Mouse (Mus musculus): ENCODE data around the gene Rpl36-ps4.

DNA sequence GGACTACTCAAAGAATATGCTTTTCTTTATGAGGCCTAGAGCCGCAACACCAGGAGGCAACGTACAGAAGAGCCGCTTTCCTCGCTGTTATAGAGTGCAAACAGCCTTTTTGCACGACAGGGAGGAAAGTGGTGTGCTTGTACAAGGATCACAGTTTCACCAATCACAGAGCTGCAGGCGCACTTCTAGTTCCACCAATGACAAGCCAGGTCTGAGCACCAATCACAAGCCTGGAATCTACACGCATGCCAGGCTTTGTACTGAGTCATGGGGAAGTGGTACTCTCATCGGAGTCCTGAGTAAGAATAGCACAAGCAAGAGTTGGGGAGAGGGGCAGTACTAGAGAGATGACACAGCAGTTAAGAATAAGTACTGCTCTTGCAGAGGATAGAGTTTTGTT is 14.0 kb downstream of the Rpl36-ps4 start:
- TF ChIP-seq CTCF (IDR thresholded peaks at IDR 0.05; ENCODE audit: borderline replicate concordance, insufficient read depth, low read length) (no peak), POLR2A (IDR thresholded peaks at IDR 0.05; ENCODE audit: low read depth, low read length) (no peak)

Measured in embryonic fibroblast, embryonic 13.5 days (primary cell).